Mouse (Mus musculus): ENCODE measurements around the gene Ptprm. TPM values are rescaled to one million over a fixed set of nuclear protein-coding genes. Genes with fewer than 3 reads are reported as not detected.
A peak's percentile ranks its signal among the peaks of the same experiment; 100 is the strongest.

Gene Ptprm
- total and polyA plus RNA-seq, 3 experiments, result not detected

DNA sequence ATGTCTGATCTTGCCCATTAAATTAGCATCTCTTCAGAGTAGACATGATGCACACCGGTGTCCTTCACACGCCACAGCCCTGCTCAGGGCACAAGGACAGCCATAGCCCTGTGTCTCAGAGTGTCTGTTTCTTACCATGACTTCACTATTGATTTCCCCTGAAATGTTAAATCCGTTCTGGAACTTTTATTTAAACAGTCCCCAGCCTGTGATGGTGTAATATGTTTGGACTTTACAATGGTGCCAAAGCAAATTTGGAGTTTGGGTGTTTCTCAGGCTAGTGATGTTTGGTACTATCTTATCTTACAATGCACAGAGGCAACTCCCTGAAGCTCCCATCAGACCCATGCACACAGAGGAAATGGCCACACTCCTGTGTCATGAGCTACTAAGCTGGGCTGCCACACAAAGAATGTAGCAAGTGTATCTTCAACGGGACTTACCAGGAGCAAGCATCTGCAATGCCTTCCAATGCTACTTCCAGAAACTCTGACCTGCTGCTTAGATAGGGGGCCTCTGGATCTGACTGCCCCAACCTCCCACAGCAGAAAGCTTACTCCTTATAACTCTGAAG is 212.0 kb downstream of the Ptprm start:
- H3K79me2 ChIP-seq (ENCODE audit: control insufficient read depth, insufficient read depth, low read length, poor library complexity), result no peaks in the 10 kb centered on the region
- H3K36me3 ChIP-seq (ENCODE audit: control insufficient read depth in 1 of 2, insufficient read depth in 2 of 2, low read length in 2 of 2), result no peaks in the 10 kb centered on the region
- H3K9me3 ChIP-seq (replicated peaks; ENCODE audit: insufficient read depth, low read length), result no peaks in the 10 kb centered on the region
- H3K4me1 ChIP-seq (ENCODE audit: control insufficient read depth in 1 of 2, insufficient read depth in 2 of 2, low read length in 2 of 2), result no peaks in the 10 kb centered on the region
- TF ChIP-seq USF2 (IDR thresholded peaks at IDR 0.05; ENCODE audit: borderline replicate concordance in 1 of 2, insufficient read depth in 1 of 2, low read depth in 1 of 2, low read length in 2 of 2) (no peak), POLR2AphosphoS2 (IDR thresholded peaks at IDR 0.05; ENCODE audit: low read length) (no peak), MEF2A (IDR thresholded peaks at IDR 0.05; ENCODE audit: extremely low read depth, insufficient replicate concordance, low read depth, low read length, poor library complexity, severe bottlenecking) (no peak)
- H3K27me3 ChIP-seq (ENCODE audit: control insufficient read depth in 1 of 2, insufficient read depth in 2 of 2, low read length in 2 of 2), result no peaks in the 10 kb centered on the region
- no peak overlapping the region for H3K4me3 ChIP-seq (ENCODE audit: control insufficient read depth in 1 of 2, insufficient read depth in 1 of 2, low read depth in 2 of 2, low read length in 2 of 2)
- no peak overlapping the region for H3K27ac ChIP-seq (ENCODE audit: control insufficient read depth, low read depth, low read length)
- H3K9ac ChIP-seq (ENCODE audit: control insufficient read depth, low read depth, low read length, poor library complexity, severe bottlenecking), result no peak overlapping the region
- no peak for DNase-seq (ENCODE audit: low read depth, low spot score)

DNA sequence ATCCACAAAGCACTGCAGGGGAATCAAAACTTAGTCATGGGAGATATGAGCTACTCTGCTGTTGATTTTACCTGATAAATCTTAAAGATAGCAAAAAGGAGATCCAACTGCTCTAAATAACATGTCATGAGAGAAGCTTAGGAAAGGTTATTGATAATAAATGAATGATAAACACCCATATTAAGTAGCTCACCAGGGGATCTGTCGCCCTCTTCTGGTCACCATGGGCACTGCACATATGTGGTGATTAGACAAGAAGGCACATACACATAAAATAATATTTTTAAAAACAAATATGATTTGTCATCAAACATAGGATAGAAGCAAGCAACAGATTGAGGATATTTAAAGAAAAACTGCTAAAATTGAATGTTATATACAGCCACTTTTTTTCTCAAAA is 213.8 kb downstream of the Ptprm start:
- H3K9me3 ChIP-seq (replicated peaks; ENCODE audit: insufficient read depth, low read length), result no peaks in the 10 kb centered on the region
- no peaks in the 10 kb centered on the region for H3K27me3 ChIP-seq (ENCODE audit: control insufficient read depth in 1 of 2, insufficient read depth in 2 of 2, low read length in 2 of 2)
- no peaks in the 10 kb centered on the region for H3K79me2 ChIP-seq (ENCODE audit: control insufficient read depth, insufficient read depth, low read length, poor library complexity)
- no peak overlapping the region for H3K9ac ChIP-seq (ENCODE audit: control insufficient read depth, low read depth, low read length, poor library complexity, severe bottlenecking)
- peak; percentile 36 to 48 (median 42); a peak in 5 of 6 replicates for TF ChIP-seq CTCF (IDR thresholded peaks at IDR 0.05 in 2 of 3, conservative IDR thresholded peaks at IDR 0.05 in 1 of 3; ENCODE audit: control insufficient read depth in 1 of 3, insufficient read depth in 1 of 3, low read depth in 2 of 3, low read length in 3 of 3, poor library complexity in 1 of 3, severe bottlenecking in 1 of 3)
- no peak for TF ChIP-seq RAD21 (IDR thresholded peaks at IDR 0.05; ENCODE audit: low read depth, low read length)
- TF ChIP-seq KAT2A (conservative IDR thresholded peaks at IDR 0.05; ENCODE audit: low read depth, low read length), result no peak
- H3K36me3 ChIP-seq (ENCODE audit: control insufficient read depth in 1 of 2, insufficient read depth in 2 of 2, low read length in 2 of 2), result no peaks in the 10 kb centered on the region
- DNase-seq (ENCODE audit: low read depth, low spot score), result peak; percentile 11
- no peaks in the 10 kb centered on the region for H3K4me1 ChIP-seq (ENCODE audit: control insufficient read depth in 1 of 2, insufficient read depth in 2 of 2, low read length in 2 of 2)
- H3K27ac ChIP-seq (ENCODE audit: control insufficient read depth, low read depth, low read length), result no peak overlapping the region
- no peak overlapping the region for H3K4me3 ChIP-seq (ENCODE audit: control insufficient read depth in 1 of 2, insufficient read depth in 1 of 2, low read depth in 2 of 2, low read length in 2 of 2)

DNA sequence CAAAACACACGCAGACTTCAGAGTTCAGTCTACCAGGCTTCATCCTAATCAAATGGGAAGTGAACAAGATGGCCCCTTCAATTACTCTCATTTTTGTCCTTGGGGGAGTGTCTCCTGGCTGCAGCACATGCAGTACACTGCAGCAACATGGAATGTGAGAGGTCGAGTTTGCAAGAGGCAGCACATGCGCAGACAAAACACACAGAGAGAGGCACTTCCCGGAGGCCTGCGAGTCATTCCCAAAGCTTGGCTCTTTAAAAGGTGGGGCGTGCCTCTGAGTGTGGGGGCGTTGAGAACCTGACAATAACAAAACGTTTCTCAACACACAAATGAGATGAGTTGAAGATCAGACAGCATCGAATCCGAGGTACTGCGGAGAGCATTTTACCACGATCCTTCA is 215.3 kb downstream of the Ptprm start:
- no peak overlapping the region for H3K27ac ChIP-seq (ENCODE audit: control insufficient read depth, low read depth, low read length)
- no peak overlapping the region for H3K9ac ChIP-seq (ENCODE audit: control insufficient read depth, low read depth, low read length, poor library complexity, severe bottlenecking)
- H3K4me1 ChIP-seq (ENCODE audit: control insufficient read depth in 1 of 2, insufficient read depth in 2 of 2, low read length in 2 of 2), result no peaks in the 10 kb centered on the region
- TF ChIP-seq ETS1 (IDR thresholded peaks at IDR 0.05; ENCODE audit: low read depth, low read length) (no peak), E2F4 (IDR thresholded peaks at IDR 0.05; ENCODE audit: borderline replicate concordance, low read depth, low read length) (no peak), JUND (IDR thresholded peaks at IDR 0.05; ENCODE audit: low read depth, low read length) (no peak), POLR2A (IDR thresholded peaks at IDR 0.05; ENCODE audit: control insufficient read depth in 1 of 2, insufficient read depth in 1 of 2, low read depth in 1 of 2, low read length in 2 of 2, poor library complexity in 1 of 2) (no peak), ZKSCAN1 (IDR thresholded peaks at IDR 0.05; ENCODE audit: low read depth, low read length) (no peak), ZC3H11A (IDR thresholded peaks at IDR 0.05; ENCODE audit: low read depth, low read length) (no peak), MYB (IDR thresholded peaks at IDR 0.05; ENCODE audit: low read depth, low read length) (no peak), NRF1 (IDR thresholded peaks at IDR 0.05; ENCODE audit: insufficient read depth, low read depth, low read length, poor library complexity, severe bottlenecking) (no peak), ZMIZ1 (IDR thresholded peaks at IDR 0.05; ENCODE audit: low read depth, low read length) (no peak), ZNF384 (IDR thresholded peaks at IDR 0.05; ENCODE audit: low read depth, low read length) (no peak), MYC (IDR thresholded peaks at IDR 0.05; ENCODE audit: low read depth, low read length) (no peak), MAZ (IDR thresholded peaks at IDR 0.05; ENCODE audit: low read depth, low read length) (no peak), EP300 (IDR thresholded peaks at IDR 0.05; ENCODE audit: low read depth in 1 of 2, low read length in 2 of 2) (no peak), CHD2 (IDR thresholded peaks at IDR 0.05; ENCODE audit: low read length) (no peak), UBTF (IDR thresholded peaks at IDR 0.05; ENCODE audit: borderline replicate concordance, insufficient read depth, low read depth, low read length) (no peak), TCF12 (IDR thresholded peaks at IDR 0.05; ENCODE audit: low read depth, low read length) (no peak), POLR2AphosphoS5 (IDR thresholded peaks at IDR 0.05; ENCODE audit: borderline replicate concordance, low read depth, low read length) (no peak), MXI1 (IDR thresholded peaks at IDR 0.05; ENCODE audit: low read depth, low read length) (no peak), USF1 (IDR thresholded peaks at IDR 0.05; ENCODE audit: low read depth, low read length) (no peak)
- no peaks in the 10 kb centered on the region for H3K79me2 ChIP-seq (ENCODE audit: control insufficient read depth, insufficient read depth, low read length, poor library complexity)
- H3K27me3 ChIP-seq (ENCODE audit: control insufficient read depth in 1 of 2, insufficient read depth in 2 of 2, low read length in 2 of 2), result no peaks in the 10 kb centered on the region
- H3K4me3 ChIP-seq (ENCODE audit: control insufficient read depth in 1 of 2, insufficient read depth in 1 of 2, low read depth in 2 of 2, low read length in 2 of 2), result no peak overlapping the region
- no peaks in the 10 kb centered on the region for H3K36me3 ChIP-seq (ENCODE audit: control insufficient read depth in 1 of 2, insufficient read depth in 2 of 2, low read length in 2 of 2)
- H3K9me3 ChIP-seq (replicated peaks; ENCODE audit: insufficient read depth, low read length), result no peaks in the 10 kb centered on the region
- no peak for DNase-seq (ENCODE audit: low read depth, low spot score)
